Mouse (Mus musculus) naive thymus-derived CD4-positive, alpha-beta T cell, adult 2 months (primary cell): ENCODE results near the gene Pcdh7.
"Not testable (repeated sequence)": the region's sequence is repeated elsewhere in the genome, so short reads cannot be mapped to it uniquely, and the experiment has no call there.

ENCODE experiments used
- DNase-seq: peaks from one replicate; pipeline ENCODE4 v3.0.0-alpha.2; 2011; ENCODE audit warnings: low read depth

The Pcdh7 gene

DNA sequence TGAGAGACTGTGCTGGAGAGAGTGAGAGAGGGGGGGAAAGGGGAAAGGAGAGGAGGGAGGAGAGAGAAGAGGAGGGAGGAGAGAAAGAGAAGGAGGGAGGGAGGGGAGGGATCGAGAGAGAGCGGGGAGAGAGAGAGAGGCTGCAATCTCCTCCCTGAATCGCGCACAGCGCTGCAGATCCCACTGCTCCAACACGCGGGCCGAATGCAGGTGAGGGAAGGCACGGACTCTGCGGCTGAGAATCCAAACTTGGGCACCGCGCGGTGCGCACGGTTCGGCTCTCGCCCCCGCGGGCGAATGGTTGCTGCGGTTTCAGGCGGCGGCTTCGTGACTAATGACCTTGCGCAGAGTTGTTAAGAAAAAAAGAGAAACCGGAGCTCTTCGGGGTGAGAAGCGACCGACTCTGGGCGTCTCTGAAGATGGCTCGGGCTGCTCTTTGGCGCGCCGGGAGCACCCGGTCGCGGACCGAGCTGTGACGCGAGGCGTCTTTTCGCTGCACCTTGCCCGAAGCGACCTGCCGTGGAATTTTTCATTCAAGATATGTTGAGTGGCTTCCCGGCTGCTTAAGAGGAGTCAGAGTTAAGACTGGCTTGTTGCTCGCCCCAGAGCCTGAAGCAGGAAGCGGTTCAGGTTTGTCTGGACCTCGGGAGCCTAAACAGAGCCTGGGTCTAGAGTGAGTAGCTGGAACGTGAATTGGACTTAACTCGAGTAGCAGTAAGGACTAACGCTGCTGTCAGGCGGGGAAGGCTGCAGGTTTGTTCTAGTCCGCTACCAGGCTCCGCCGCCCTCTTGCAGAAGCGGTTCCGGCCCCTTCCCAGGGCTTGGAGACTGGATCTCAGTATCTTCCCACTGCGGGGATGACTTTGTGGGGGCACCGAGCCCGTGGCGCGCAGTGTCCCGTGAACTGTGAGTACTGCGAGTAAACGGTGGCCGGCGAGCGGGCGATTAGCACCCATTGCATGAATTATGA is at the start of gene Pcdh7:
TSS of gene Pcdh7 (plus strand) at position 62 of the 970 bp plus-strand sequence.
- DNase-seq: peak; percentile 19

DNA sequence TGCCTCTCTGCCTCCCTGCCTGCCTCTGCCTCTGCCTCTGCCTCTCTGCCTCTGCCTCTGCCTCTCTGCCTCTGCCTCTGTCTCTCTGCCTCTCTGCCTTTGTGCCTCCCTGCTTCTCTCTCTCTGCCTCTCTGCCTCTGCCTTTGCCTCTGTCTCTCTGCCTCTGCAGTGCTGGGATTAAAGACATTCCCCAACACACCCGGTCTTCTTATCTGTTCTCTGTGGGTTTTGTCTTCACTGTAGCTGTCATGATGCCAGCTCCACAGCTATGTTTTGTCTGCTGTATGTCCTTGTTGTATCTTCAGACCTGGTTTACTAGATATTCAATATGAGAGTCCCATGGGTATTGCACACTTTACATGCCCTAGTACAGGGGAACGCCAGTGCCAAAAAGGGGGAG is 40.8 kb upstream of the Pcdh7 start:
- not testable (repeated sequence) for DNase-seq

DNA sequence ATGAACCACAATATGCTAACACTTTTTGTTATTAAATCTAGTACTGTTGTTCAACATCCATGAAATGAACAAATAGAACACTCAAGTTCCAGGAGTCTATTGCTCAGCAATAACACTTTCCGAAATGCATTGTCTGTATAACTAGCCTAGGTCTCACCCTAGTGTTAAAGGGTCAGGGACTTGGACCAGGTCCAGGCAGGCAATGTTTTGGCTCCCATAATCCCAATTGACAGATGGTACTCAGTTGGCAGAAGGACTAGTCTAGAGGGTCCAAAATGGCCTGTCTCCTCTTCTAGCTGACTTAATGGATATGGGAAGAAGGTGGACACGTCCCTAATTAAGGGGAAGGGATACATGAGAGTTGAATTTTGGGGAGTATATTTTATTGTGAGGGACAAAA is 9.4 kb upstream of the Pcdh7 start:
- no peak for DNase-seq

GRCm38 (mm10) chr5:57713980-57714379 is 3.8 kb upstream of the Pcdh7 start:
- peak; percentile 20 for DNase-seq

DNA sequence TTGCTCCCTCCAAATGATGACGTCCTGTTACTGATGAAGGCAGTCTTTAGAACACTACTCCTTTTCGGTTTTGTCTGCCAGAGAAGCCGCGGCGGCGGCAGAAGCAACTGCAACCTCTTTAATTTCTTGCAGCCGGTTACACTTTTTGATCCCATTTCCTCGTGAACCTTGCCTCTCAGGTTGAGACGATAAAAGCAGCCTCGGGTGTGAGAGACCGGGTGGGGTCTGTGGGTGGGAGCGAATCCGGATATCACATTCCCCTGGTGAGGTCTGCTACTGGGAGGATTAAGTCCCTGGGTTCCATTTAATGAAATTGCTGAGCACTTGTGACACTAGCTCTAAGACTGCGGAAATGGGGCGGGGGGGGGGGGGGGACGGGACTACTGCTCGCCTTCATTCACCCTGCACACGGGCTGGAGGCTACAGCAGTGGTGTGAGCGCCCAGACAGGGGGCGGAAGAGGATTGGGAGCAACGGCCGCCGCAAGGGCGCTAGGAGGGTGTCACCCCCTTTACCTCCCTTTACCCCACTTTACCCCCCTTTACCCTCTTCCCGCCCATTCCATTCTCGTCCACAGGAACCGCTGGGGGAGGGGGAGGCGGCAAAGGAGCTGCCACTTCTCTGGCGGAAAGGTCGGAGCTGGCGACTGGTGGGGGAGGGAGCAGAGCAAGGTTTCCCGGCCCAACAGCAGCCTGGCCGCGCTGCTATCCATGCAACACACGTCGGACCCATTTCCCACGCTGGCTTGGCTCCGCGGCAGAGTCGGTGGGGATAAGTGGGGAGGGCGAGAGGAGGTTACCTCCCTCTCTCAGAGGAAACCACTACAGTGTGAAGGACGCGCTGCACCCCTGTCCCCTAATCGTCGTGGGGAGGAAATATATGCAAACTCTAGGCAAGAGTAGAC is 2.9 kb upstream of the Pcdh7 start:
- peak; percentile 40 for DNase-seq

GRCm38 (mm10) chr5:57715524-57716400 is 2.0 kb upstream of the Pcdh7 start:
- DNase-seq: peak; percentile 40

GRCm38 (mm10) chr5:57716421-57717237 is 1.1 kb upstream of the Pcdh7 start:
- DNase-seq: peak; percentile 6

- DNase-seq: peak; percentile 44
Observed at GRCm38 (mm10) chr5:57717238-57717905, 395 bp upstream of the Pcdh7 start.

DNA sequence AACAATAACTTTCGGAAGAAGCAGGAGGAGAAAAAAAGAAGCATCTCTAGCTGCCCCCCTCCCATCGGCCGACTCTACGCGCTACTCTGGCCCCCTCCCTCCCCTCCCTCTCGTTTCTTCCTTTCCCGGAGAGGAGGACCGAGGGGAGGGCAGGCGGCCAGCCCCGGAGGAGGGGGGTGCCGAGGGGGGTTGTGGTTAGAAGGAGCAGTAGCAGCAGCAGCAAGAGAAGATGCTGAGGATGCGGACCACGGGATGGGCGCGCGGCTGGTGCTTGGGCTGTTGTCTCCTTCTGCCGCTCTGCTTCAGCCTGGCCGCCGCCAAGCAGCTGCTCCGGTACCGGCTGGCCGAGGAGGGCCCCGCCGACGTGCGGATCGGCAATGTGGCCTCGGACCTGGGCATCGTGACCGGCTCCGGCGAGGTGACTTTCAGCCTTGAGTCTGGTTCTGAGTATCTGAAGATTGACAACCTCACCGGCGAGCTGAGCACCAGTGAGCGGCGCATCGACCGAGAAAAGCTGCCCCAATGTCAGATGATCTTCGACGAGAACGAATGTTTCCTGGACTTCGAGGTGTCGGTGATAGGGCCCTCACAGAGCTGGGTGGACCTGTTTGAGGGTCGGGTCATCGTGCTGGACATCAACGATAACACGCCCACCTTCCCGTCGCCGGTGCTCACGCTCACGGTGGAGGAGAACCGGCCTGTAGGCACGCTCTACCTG is 1.3 kb downstream of the Pcdh7 start:
- peak; percentile 23 for DNase-seq

- DNase-seq: no peak
Observed at GRCm38 (mm10) chr5:57719594-57720185, 1.9 kb downstream of the Pcdh7 start.

DNA sequence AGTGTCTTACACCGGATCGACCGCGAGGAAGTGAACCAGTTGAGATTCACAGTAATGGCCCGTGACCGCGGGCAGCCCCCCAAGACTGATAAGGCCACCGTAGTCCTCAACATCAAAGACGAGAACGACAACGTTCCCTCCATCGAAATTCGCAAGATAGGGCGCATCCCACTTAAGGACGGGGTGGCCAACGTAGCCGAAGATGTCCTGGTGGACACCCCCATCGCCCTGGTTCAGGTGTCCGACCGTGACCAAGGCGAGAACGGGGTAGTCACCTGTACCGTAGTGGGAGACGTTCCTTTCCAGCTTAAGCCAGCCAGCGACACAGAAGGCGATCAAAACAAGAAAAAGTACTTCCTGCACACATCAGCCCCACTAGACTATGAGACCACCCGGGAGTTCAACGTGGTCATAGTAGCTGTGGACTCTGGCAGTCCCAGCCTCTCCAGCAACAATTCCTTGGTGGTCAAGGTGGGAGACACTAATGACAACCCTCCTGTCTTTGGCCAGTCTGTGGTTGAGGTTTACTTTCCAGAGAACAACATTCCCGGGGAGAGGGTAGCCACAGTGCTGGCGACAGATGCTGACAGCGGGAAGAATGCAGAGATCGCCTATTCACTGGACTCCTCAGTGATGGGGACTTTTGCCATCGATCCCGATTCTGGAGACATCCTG is 2.6 kb downstream of the Pcdh7 start:
- DNase-seq: no peak

GRCm38 (mm10) chr5:57721148-57721712 is 3.5 kb downstream of the Pcdh7 start:
- no peak for DNase-seq

DNA sequence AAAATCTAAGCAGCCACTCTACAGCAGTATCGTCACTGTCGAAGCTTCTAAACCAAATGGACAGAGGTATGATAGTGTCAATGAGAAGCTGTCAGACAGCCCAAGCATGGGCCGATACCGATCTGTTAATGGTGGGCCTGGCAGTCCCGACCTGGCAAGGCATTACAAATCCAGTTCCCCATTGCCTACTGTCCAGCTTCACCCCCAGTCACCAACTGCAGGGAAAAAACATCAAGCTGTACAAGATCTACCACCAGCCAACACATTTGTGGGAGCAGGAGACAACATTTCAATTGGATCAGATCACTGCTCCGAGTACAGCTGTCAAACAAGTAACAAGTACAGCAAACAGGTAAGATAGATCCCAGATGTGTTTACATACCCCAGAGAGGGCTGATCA is 4.2 kb downstream of the Pcdh7 start:
- DNase-seq: no peak

- no peak for DNase-seq
Observed at GRCm38 (mm10) chr5:57733451-57733850, 15.7 kb downstream of the Pcdh7 start.

DNA sequence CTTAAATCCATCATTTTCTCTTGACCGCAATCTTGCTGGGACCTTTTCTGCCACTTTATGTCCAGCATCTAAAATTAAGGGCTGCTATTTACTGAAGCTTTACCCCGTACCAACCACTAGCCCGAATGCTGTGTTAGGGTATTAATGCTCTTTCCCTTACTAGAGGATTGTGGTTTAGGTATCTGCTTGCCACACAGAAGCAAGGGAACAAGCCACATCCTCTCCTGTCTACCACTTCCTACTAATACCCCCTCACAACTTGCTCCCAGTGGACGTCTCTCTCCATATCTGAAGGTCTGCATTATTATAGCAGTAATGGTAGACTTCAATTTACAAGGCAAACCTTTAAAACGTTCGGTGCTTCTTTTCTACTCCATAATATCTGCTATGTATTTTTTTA is 18.0 kb downstream of the Pcdh7 start:
- no peak for DNase-seq

GRCm38 (mm10) chr5:57742924-57743323 is 25.2 kb downstream of the Pcdh7 start:
- no peak for DNase-seq

- DNase-seq: no peak
Observed at GRCm38 (mm10) chr5:57743956-57744661, 26.3 kb downstream of the Pcdh7 start.

- no peak for DNase-seq
Observed at GRCm38 (mm10) chr5:57745879-57746278, 28.1 kb downstream of the Pcdh7 start.
